Mouse (Mus musculus) heart, embryonic 12.5 days (tissue): ENCODE measurements at regions not wholly inside any gene's neighbourhood (a gene's known extent, or its start where the extent isn't known, plus 50 kb on each side); places are given as distances from the start of the nearest gene placed in this dataset.

ENCODE experiments used
- ATAC-seq: fragments of 200-750 bp; cut with Nextera tagmentation; 2 replicates; pipeline ENCODE4 v1.8.0; 2017; ENCODE audit warnings: moderate TSS enrichment, moderate library complexity; ENCODE audit not compliant: insufficient number of reproducible peaks, low FRiP score
- H3K27ac ChIP-seq: fragments of 300-500 bp; sonication (generic); 2 replicates; pipeline ENCODE4 v1.5.1; 2016; ENCODE audit warnings: mild to moderate bottlenecking, moderate library complexity; ENCODE audit not compliant: poor library complexity, severe bottlenecking
- H3K27me3 ChIP-seq: fragments of 300-500 bp; sonication (generic); replicated peaks from 2 replicates; pipeline ENCODE4 v1.6.1; 2016; ENCODE audit warnings: mild to moderate bottlenecking, moderate library complexity
- H3K36me3 ChIP-seq: fragments of 300-500 bp; sonication (generic); 2 replicates; pipeline ENCODE4 v1.6.1; 2016; ENCODE audit warnings: mild to moderate bottlenecking, moderate library complexity
- H3K4me1 ChIP-seq: fragments of 300-500 bp; sonication (generic); replicated peaks from 2 replicates; pipeline ENCODE4 v1.6.1; 2016; ENCODE audit warnings: mild to moderate bottlenecking
- H3K4me2 ChIP-seq: fragments of 300-500 bp; sonication (generic); 2 replicates; pipeline ENCODE4 v1.6.1; 2016; ENCODE audit warnings: mild to moderate bottlenecking, moderate library complexity
- H3K4me3 ChIP-seq: fragments of 300-500 bp; sonication (generic); 2 replicates; pipeline ENCODE4 v1.5.1; 2016; ENCODE audit warnings: mild to moderate bottlenecking
- H3K9ac ChIP-seq: fragments of 300-500 bp; sonication (generic); 2 replicates; pipeline ENCODE4 v1.6.1; 2016; ENCODE audit warnings: mild to moderate bottlenecking, moderate library complexity
- H3K9me3 ChIP-seq: fragments of 300-500 bp; sonication (generic); replicated peaks from 2 replicates; pipeline ENCODE4 v1.6.1; 2016; ENCODE audit warnings: mild to moderate bottlenecking, moderate library complexity
- WGBS: fragments of 180-500 bp; shearing (Covaris S2); methylation state at CpG from one replicate; pipeline ENCODE4 v1.1.7; 2016; 5-methylcytosine and 5-hydroxymethylcytosine counted together

- Histone ChIP-seq H3K27me3 (no peaks in the 10 kb centered on the region), H3K27ac (peak overlapping the region; percentile 79), H3K9ac (no peak overlapping the region), H3K4me2 (no peak overlapping the region), H3K4me3 (no peak overlapping the region), H3K36me3 (no peaks in the 10 kb centered on the region), H3K9me3 (0 out of 2 replicates have a peak, but pooled peaks cover 4% of the 10 kb centered on the region), H3K4me1 (peaks cover 20% of the 10 kb centered on the region)
- no peak for ATAC-seq
Observed at GRCm38 (mm10) chr4:106255959-106256609, 59.9 kb upstream of the Usp24 start.

GRCm38 (mm10) chr4:106261404-106261803 is 54.6 kb upstream of the Usp24 start:
- no peak overlapping the region for H3K4me3 ChIP-seq
- H3K9ac ChIP-seq = no peak overlapping the region
- H3K27me3 ChIP-seq = no peaks in the 10 kb centered on the region
- ATAC-seq = no peak
- peaks cover 27% of the 10 kb centered on the region for H3K4me1 ChIP-seq
- 65% methylated on average over 3 of the region's 3 CpGs for WGBS
- H3K27ac ChIP-seq = no peak overlapping the region
- H3K9me3 ChIP-seq = peaks cover 4% of the 10 kb centered on the region
- no peak overlapping the region for H3K4me2 ChIP-seq
- no peaks in the 10 kb centered on the region for H3K36me3 ChIP-seq

GRCm38 (mm10) chr4:106261901-106262560 is 54.0 kb upstream of the Usp24 start:
- Histone ChIP-seq H3K4me3 (no peak overlapping the region), H3K27me3 (no peaks in the 10 kb centered on the region), H3K27ac (no peak overlapping the region), H3K4me2 (no peak overlapping the region), H3K9me3 (peaks cover 4% of the 10 kb centered on the region), H3K9ac (no peak overlapping the region), H3K36me3 (no peaks in the 10 kb centered on the region), H3K4me1 (peaks cover 22% of the 10 kb centered on the region)
- ATAC-seq = no peak
- WGBS = 80% methylated on average over 3 of the region's 3 CpGs

GRCm38 (mm10) chr4:106262751-106263725 is 53.0 kb upstream of the Usp24 start:
- no peak overlapping the region for H3K4me2 ChIP-seq
- WGBS = 76% methylated on average over 9 of the region's 9 CpGs
- H3K4me1 ChIP-seq = peaks cover 14% of the 10 kb centered on the region
- H3K9ac ChIP-seq = no peak overlapping the region
- no peak overlapping the region for H3K27ac ChIP-seq
- no peaks in the 10 kb centered on the region for H3K36me3 ChIP-seq
- no peak overlapping the region for H3K4me3 ChIP-seq
- no peaks in the 10 kb centered on the region for H3K27me3 ChIP-seq
- ATAC-seq = no peak
- peaks cover 4% of the 10 kb centered on the region for H3K9me3 ChIP-seq
